Mouse (Mus musculus) stomach, postnatal 0 days (tissue): ENCODE measurements around the gene Xirp2. TPM values are rescaled to one million over a fixed set of nuclear protein-coding genes. Genes with fewer than 3 reads are reported as not detected.
"Not testable (repeated sequence)": the region's sequence is repeated elsewhere in the genome, so short reads cannot be mapped to it uniquely, and the experiment has no call there.

Experiments used
- ATAC-seq: fragments of 200-750 bp; cut with Nextera tagmentation; 2 replicates; pipeline ENCODE4 v1.8.0; 2017; ENCODE audit not compliant: low FRiP score, low TSS enrichment
- DNase-seq: peaks from one replicate; pipeline ENCODE4 v3.0.0-alpha.2; 2016; ENCODE audit warnings: low spot score
- H3K27ac ChIP-seq: fragments of 300-500 bp; sonication (generic); replicated peaks from 2 replicates; pipeline ENCODE4 v1.5.1; 2014; ENCODE audit warnings: mild to moderate bottlenecking, control low read depth
- H3K27me3 ChIP-seq: fragments of 300-500 bp; sonication (generic); 2 replicates; pipeline ENCODE4 v1.6.1; 2014; ENCODE audit warnings: low read length; ENCODE audit not compliant: control insufficient read depth, insufficient read depth
- H3K36me3 ChIP-seq: fragments of 300-500 bp; sonication (generic); 2 replicates; pipeline ENCODE4 v1.6.1; 2014; ENCODE audit warnings: low read length, mixed read lengths; ENCODE audit not compliant: control insufficient read depth, insufficient read depth
- H3K4me1 ChIP-seq: fragments of 300-500 bp; sonication (generic); replicated peaks from 2 replicates; pipeline ENCODE4 v1.6.1; 2014; ENCODE audit warnings: antibody characterized with exemption; ENCODE audit not compliant: control insufficient read depth, insufficient read depth
- H3K4me2 ChIP-seq: fragments of 300-500 bp; sonication (generic); replicated peaks from 2 replicates; pipeline ENCODE4 v1.6.1; 2014; ENCODE audit warnings: low read depth, mild to moderate bottlenecking, control low read depth, moderate library complexity
- H3K4me3 ChIP-seq: fragments of 300-500 bp; sonication (generic); 2 replicates; pipeline ENCODE4 v1.5.1; 2014; ENCODE audit warnings: low read depth, low read length, control low read depth
- H3K9ac ChIP-seq: fragments of 300-500 bp; sonication (generic); 2 replicates; pipeline ENCODE4 v1.6.1; 2014; ENCODE audit warnings: mild to moderate bottlenecking, low read length, control low read depth, mixed read lengths
- H3K9me3 ChIP-seq: fragments of 300-500 bp; sonication (generic); 2 replicates; pipeline ENCODE4 v1.6.1; 2016; ENCODE audit warnings: low read length; ENCODE audit not compliant: control insufficient read depth
- CTCF ChIP-seq: IDR thresholded peaks from 2 replicates; pipeline ENCODE4 v1.5.1; 2016; ENCODE audit warnings: antibody characterized with exemption, low read depth, mild to moderate bottlenecking, moderate library complexity
- EP300 ChIP-seq: optimal IDR thresholded peaks from 2 replicates; pipeline ENCODE3; 2016; ENCODE audit warnings: antibody characterized with exemption
- WGBS: fragments of 180-500 bp; shearing (Covaris S2); extraction: QIAGEN DNeasy Blood & Tissue Kit; methylation state at CpG from one replicate; pipeline ENCODE4 v1.1.7; 2014; 5-methylcytosine and 5-hydroxymethylcytosine counted together
- polyA plus RNA-seq: library from polyadenylated mRNA; unstranded; fragments of >200 nt; fragmentation: Nextera tagmentation; extraction: Ambion mirVana; gene quantifications from 2 replicates; pipeline ENCODE4 v1.2.1, GENCODE M21; 2015

Xirp2 gene
- polyA plus RNA-seq: 0.01 TPM in 1 of 2 replicates, not detected in the other

DNA sequence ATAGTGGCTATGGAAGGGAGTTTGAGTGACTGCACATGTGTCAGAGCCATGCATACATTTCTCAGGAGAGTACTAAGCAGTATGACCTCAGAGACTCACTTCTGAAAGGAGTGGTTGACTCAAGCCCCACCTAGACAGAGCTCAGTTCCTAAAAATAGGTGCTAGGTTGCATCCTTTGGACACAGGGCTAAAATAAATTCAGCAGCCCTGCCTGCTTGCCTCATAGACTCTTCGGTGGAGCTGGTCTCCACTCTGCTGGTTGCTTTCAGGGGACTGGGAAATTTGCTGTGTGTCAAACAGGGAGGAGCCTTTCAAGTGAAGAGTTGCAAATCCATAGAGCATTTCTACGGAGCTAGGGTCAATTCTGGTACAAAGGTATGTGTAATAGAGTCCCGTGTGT lies at the start of gene Xirp2:
Gene Xirp2, plus strand, starts transcription at position 223 of the 400 bp plus-strand sequence.
- Histone ChIP-seq H3K36me3 (no peaks in the 10 kb centered on the region), H3K4me3 (no peak within 1 kb of the TSS), H3K4me1 (no peaks in the 10 kb centered on the region), H3K27ac (no peak within 1 kb of the TSS), H3K27me3 (no peaks in the 10 kb centered on the region), H3K9ac (no peak within 1 kb of the TSS), H3K9me3 (no peaks in the 10 kb centered on the region), H3K4me2 (no peak within 1 kb of the TSS)
- no peak for ATAC-seq
- DNase-seq: no peak
- no peak for TF ChIP-seq EP300
- TF ChIP-seq CTCF: no peak
- 58% methylated on average over 3 of the region's 3 CpGs for WGBS

DNA sequence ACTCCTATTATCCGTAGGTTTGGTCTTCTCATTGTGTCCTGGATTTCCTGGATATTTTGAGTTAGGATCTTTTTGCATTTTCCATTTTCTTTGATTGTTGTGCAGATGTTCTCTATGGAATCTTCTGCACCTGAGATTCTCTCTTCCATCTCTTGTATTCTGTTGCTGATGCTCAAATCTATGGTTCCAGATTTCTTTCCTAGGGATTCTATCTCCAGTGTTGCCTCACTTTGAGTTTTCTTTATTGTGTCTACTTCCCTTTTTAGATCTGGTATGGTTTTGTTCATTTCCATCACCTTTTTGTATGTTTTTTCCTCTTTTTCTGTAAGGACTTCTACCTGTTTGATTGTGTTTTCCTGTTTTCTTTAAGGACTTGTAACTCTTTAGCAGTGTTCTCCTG lies 32.4 kb upstream of the Xirp2 start, which contains the start of gene Gm21830:
Gene Gm21830, plus strand, starts transcription at position 301 of the 400 bp plus-strand sequence.
- WGBS: no CpG with 5 or more reads among the region's 1 CpGs
- not testable (repeated sequence) for DNase-seq

DNA sequence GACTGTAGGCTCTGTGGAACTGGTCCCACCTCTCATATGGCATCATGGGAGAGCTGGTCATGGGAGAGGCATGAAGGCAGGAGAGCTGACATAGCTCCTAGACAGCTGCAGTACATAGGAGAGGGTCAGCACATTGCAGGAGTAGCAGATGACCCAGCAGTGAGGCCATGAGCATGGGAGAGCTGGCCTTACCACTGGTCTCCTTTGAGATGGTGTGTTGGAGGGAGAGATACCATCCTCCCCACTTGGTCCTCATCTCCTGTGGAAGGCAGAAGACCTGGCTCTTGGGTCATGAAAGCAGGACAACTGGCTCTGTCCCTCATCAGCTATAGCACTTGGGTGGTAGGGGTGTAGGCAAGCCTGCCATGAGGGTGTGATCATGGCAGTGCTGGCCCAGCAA lies 24.9 kb upstream of the Xirp2 start:
- TF ChIP-seq EP300 (no peak), CTCF (no peak)
- H3K9ac ChIP-seq: no peak overlapping the region
- no peaks in the 10 kb centered on the region for H3K27me3 ChIP-seq
- no peak overlapping the region for H3K4me2 ChIP-seq
- no peaks in the 10 kb centered on the region for H3K36me3 ChIP-seq
- no peaks in the 10 kb centered on the region for H3K4me1 ChIP-seq
- ATAC-seq (no peak), DNase-seq (no peak)
- H3K9me3 ChIP-seq: no peaks in the 10 kb centered on the region
- no peak overlapping the region for H3K4me3 ChIP-seq
- H3K27ac ChIP-seq: no peak overlapping the region

More for the DNA sequence above, 32.4 kb upstream of the Xirp2 start, which contains the start of gene Gm21830:
- not testable (repeated sequence) for H3K4me2 ChIP-seq, H3K27me3 ChIP-seq, H3K9ac ChIP-seq, H3K9me3 ChIP-seq, ATAC-seq, H3K36me3 ChIP-seq, H3K4me3 ChIP-seq, H3K4me1 ChIP-seq, H3K27ac ChIP-seq

DNA sequence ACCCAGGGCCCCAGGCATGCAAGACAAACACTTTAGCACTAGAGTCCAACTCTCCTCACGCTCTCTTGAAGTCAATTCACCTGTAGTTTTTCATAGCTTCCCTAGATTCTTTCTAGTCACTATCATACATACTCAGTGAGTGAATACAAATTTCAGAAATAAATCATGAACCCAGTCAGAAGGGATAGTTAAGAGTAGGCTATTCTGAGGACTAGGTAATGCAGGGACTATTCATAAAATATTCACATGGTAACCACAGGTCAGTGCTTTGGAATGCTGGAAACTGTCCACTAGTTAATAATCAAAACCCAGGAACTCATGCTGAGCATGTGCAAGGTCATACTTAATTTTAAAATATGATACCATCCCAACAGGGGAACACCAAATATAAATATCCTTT lies 23.0 kb upstream of the Xirp2 start:
- no peak for DNase-seq

DNA sequence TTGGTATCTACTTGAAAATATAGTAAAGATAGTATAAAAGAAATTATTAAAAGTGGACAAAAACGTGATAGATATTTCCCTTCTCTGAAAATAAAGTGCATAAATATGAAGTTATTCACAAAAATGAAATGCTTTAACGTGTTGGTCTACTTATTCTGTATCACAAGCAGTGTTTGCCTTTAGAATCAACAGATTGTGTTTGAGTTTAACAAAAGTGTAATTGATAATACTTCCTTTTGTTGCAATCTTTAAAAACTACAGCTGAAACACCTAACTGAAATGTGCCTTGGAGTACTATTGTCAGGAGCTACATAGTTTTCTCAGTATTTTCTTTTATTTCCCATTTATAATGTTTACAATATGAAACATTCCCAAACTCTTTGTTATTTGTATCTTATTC lies 12.7 kb upstream of the Xirp2 start, which contains the start of gene Gm26727:
Gene Gm26727, minus strand, starts transcription at position 101 of the 400 bp plus-strand sequence.
- no peaks in the 10 kb centered on the region for H3K4me1 ChIP-seq
- TF ChIP-seq CTCF (no peak), EP300 (no peak)
- H3K4me2 ChIP-seq: no peak within 1 kb of the TSS
- DNase-seq (no peak), ATAC-seq (no peak)
- H3K27ac ChIP-seq: no peak within 1 kb of the TSS
- H3K36me3 ChIP-seq: no peaks in the 10 kb centered on the region
- H3K9me3 ChIP-seq: no peaks in the 10 kb centered on the region
- WGBS: 46% methylated on average over 2 of the region's 2 CpGs
- H3K4me3 ChIP-seq: no peak within 1 kb of the TSS
- no peak within 1 kb of the TSS for H3K9ac ChIP-seq
- H3K27me3 ChIP-seq: no peaks in the 10 kb centered on the region

More for the DNA sequence above, 23.0 kb upstream of the Xirp2 start:
- no peak overlapping the region for H3K9ac ChIP-seq
- no peaks in the 10 kb centered on the region for H3K27me3 ChIP-seq
- no peaks in the 10 kb centered on the region for H3K4me1 ChIP-seq
- no peak for ATAC-seq
- H3K36me3 ChIP-seq: no peaks in the 10 kb centered on the region
- no peaks in the 10 kb centered on the region for H3K9me3 ChIP-seq
- 83% methylated on average over 1 of the region's 1 CpGs for WGBS
- H3K4me3 ChIP-seq: no peak overlapping the region
- H3K4me2 ChIP-seq: no peak overlapping the region
- no peak overlapping the region for H3K27ac ChIP-seq
- TF ChIP-seq EP300: no peak
- TF ChIP-seq CTCF: no peak

DNA sequence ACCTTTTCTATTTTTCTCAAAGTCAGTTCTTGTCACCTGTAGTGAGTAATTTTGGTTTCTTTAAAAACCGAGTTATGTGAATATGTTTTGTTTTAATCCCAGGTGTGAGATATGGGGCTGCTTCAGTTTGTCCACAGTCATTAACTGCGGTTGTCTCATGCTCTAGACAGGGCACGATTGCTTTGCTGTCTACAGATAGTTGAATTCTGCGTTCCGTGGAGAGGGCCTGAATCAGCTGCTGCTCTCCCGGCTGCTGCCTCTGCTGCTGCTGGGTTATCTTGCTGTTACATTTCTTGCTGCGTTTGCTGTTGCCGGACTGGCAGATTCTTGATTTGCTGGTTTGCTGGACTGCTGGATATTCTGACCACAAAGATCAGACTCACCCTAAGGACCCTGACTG lies 7.5 kb upstream of the Xirp2 start:
- Histone ChIP-seq H3K4me3 (no peak overlapping the region), H3K27ac (no peak overlapping the region), H3K4me1 (no peaks in the 10 kb centered on the region), H3K27me3 (no peaks in the 10 kb centered on the region), H3K36me3 (no peaks in the 10 kb centered on the region), H3K9me3 (no peaks in the 10 kb centered on the region), H3K9ac (no peak overlapping the region), H3K4me2 (no peak overlapping the region)
- no peak for DNase-seq
- no peak for TF ChIP-seq EP300
- TF ChIP-seq CTCF: no peak
- ATAC-seq: no peak
- WGBS: 65% methylated on average over 8 of the region's 8 CpGs
